Mouse (Mus musculus) lung, postnatal 0 days (tissue): Measurements from ENCODE around the gene St6galnac3. TPM values are rescaled to one million over a fixed set of nuclear protein-coding genes. Genes with fewer than 3 reads are reported as not detected.

ENCODE experiments used
- ATAC-seq: fragments of 200-750 bp; cut with Nextera tagmentation; 2 replicates; pipeline ENCODE4 v1.8.0; 2017; ENCODE audit warnings: moderate library complexity
- DNase-seq: peaks from one replicate; pipeline ENCODE4 v3.0.0-alpha.2; 2016; ENCODE audit warnings: low spot score
- H3K27ac ChIP-seq: fragments of 300-500 bp; sonication (generic); 2 replicates; pipeline ENCODE4 v1.5.1; 2014; ENCODE audit warnings: antibody characterized with exemption, mild to moderate bottlenecking, low read length, mixed read lengths
- H3K27me3 ChIP-seq: fragments of 300-500 bp; sonication (generic); replicated peaks from 2 replicates; pipeline ENCODE4 v1.6.1; 2014; ENCODE audit warnings: low read length, mixed read lengths; ENCODE audit not compliant: insufficient read depth
- H3K36me3 ChIP-seq: fragments of 300-500 bp; sonication (generic); 2 replicates; pipeline ENCODE4 v1.6.1; 2014; ENCODE audit warnings: low read length, mixed read lengths; ENCODE audit not compliant: insufficient read depth
- H3K4me1 ChIP-seq: fragments of 300-500 bp; sonication (generic); 2 replicates; pipeline ENCODE4 v1.6.1; 2014; ENCODE audit warnings: antibody characterized with exemption, low read depth, low read length, mixed read lengths; ENCODE audit not compliant: insufficient read depth
- H3K4me2 ChIP-seq: fragments of 300-500 bp; sonication (generic); replicated peaks from 2 replicates; pipeline ENCODE4 v1.6.1; 2014; ENCODE audit warnings: low read depth, mild to moderate bottlenecking, low read length, moderate library complexity, mixed read lengths
- H3K4me3 ChIP-seq: fragments of 300-500 bp; sonication (generic); 2 replicates; pipeline ENCODE4 v1.5.1; 2014; ENCODE audit warnings: low read depth, low read length
- H3K9ac ChIP-seq: fragments of 300-500 bp; sonication (generic); replicated peaks from 2 replicates; pipeline ENCODE4 v1.6.1; 2014; ENCODE audit warnings: low read depth, mild to moderate bottlenecking
- H3K9me3 ChIP-seq: fragments of 300-500 bp; sonication (generic); 2 replicates; pipeline ENCODE4 v1.6.1; 2016; ENCODE audit warnings: low read length, mixed read lengths
- CTCF ChIP-seq: IDR thresholded peaks from 2 replicates; pipeline ENCODE4 v1.5.1; 2016; ENCODE audit warnings: antibody characterized with exemption, mild to moderate bottlenecking
- EP300 ChIP-seq: IDR thresholded peaks from 2 replicates; pipeline ENCODE4 v1.6.1; 2016; ENCODE audit warnings: antibody characterized with exemption, mild to moderate bottlenecking, control low read depth
- WGBS: fragments of 180-500 bp; shearing (Covaris S2); extraction: QIAGEN DNeasy Blood & Tissue Kit; methylation state at CpG from one replicate; pipeline ENCODE4 v1.1.7; 2014; 5-methylcytosine and 5-hydroxymethylcytosine counted together
- polyA plus RNA-seq: library from polyadenylated mRNA; unstranded; fragments of >200 nt; fragmentation: Nextera tagmentation; extraction: Ambion mirVana; gene quantifications from 2 replicates; pipeline ENCODE4 v1.2.1, GENCODE M21; 2015

St6galnac3 gene
- polyA plus RNA-seq, 1 experiment from 2014 or later: 12.9 TPM

DNA sequence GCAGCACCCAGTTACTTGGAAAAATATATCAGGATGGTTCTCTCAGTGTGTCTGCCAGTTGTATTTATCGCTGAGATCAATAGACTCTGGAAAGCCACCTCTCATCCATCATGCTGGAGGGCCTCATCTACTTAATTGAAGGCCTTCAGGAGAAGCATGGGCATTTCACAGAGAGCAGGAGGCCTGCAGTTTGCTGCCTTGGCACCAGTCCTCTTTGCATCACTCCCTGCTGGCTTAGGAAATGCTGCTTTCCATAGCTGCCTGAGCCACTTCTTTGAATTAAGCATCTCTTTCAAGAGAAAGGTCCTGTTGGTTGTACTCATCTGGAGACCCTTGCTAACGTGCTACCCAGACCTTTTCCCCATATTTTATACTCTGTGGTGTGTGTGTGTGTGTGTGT, 536.8 kb downstream of the St6galnac3 start:
- Histone ChIP-seq H3K9me3 (no peaks in the 10 kb centered on the region), H3K36me3 (no peaks in the 10 kb centered on the region), H3K4me1 (no peaks in the 10 kb centered on the region), H3K9ac (no peak overlapping the region), H3K27me3 (no peaks in the 10 kb centered on the region), H3K27ac (no peak overlapping the region), H3K4me3 (no peak overlapping the region), H3K4me2 (no peak overlapping the region)
- DNase-seq (no peak), ATAC-seq (no peak)
- WGBS: 54% methylated on average over 2 of the region's 2 CpGs
- TF ChIP-seq EP300: no peak
- TF ChIP-seq CTCF: no peak

DNA sequence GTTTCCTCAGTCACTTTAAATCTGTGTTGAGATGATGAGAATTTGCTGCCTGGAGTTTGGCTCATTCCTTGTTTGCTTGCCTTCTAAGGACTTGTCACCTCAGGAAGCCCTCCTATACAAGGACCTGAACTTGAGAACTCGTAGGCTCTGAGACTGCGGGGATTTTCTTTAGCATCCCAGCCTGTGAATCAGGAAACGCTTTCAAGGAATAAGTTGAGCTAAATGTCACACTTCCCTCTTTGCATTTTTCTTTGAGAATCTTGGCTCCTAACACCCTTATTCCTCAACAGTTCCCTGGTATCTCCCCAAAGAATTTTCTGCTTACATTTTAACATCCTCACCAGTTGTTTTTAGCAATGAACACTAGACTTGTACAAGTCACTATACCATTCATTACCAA, 539.9 kb downstream of the St6galnac3 start:
- 47% methylated on average over 3 of the region's 3 CpGs for WGBS
- Histone ChIP-seq H3K36me3 (no peaks in the 10 kb centered on the region), H3K9me3 (no peaks in the 10 kb centered on the region), H3K27ac (no peak overlapping the region), H3K9ac (no peak overlapping the region), H3K27me3 (no peaks in the 10 kb centered on the region), H3K4me2 (no peak overlapping the region), H3K4me3 (no peak overlapping the region), H3K4me1 (no peaks in the 10 kb centered on the region)
- TF ChIP-seq EP300: no peak
- no peak for TF ChIP-seq CTCF
- DNase-seq (no peak), ATAC-seq (no peak)

DNA sequence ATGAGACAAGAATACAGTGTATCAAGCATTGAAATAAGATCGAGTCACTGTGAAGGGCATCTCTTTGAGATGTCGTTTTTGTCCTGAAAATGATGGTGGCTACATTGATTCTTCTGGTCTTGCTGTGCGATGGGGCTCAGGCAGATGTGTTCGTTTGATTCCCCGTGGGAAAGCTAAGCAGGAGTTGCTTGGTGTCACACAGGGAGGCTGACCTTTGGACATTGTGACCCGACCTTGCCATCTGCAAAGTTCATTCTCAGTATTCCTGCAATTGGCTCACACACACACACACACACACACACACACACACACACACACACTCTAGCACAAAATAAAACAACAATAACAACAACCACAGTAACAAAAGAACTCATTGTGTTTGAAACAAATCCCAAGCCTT, 543.7 kb downstream of the St6galnac3 start:
- Histone ChIP-seq H3K9me3 (no peaks in the 10 kb centered on the region), H3K27ac (no peak overlapping the region), H3K27me3 (no peaks in the 10 kb centered on the region), H3K4me3 (no peak overlapping the region), H3K4me1 (no peaks in the 10 kb centered on the region), H3K36me3 (no peaks in the 10 kb centered on the region), H3K4me2 (no peak overlapping the region), H3K9ac (no peak overlapping the region)
- ATAC-seq (no peak), DNase-seq (no peak)
- 61% methylated on average over 6 of the region's 6 CpGs for WGBS
- TF ChIP-seq EP300: no peak
- no peak for TF ChIP-seq CTCF

DNA sequence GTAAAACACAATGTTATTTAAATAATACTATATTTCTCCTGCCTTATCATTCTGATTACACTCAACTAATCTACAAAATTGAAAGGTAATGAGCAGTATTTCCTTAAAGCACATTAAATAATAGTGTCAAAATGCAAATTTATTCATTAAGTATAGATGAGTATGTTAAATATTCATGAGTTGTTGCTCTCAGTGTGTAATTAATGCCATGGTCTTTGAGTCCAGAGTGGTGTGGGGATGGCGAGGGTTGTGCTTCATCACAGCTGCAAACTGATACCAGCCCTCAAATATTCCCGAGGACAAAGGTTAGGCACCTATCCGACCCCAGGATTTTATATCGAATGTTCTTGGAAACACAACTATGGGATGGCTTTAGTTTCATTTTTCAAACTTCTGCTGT, 548.2 kb downstream of the St6galnac3 start:
- Histone ChIP-seq H3K9me3 (no peaks in the 10 kb centered on the region), H3K36me3 (no peaks in the 10 kb centered on the region), H3K27ac (no peak overlapping the region), H3K4me2 (no peak overlapping the region), H3K4me1 (no peaks in the 10 kb centered on the region), H3K9ac (no peak overlapping the region), H3K27me3 (no peaks in the 10 kb centered on the region), H3K4me3 (no peak overlapping the region)
- DNase-seq: no peak
- 89% methylated on average over 4 of the region's 4 CpGs for WGBS
- TF ChIP-seq EP300 (no peak), CTCF (no peak)
- ATAC-seq: no peak

DNA sequence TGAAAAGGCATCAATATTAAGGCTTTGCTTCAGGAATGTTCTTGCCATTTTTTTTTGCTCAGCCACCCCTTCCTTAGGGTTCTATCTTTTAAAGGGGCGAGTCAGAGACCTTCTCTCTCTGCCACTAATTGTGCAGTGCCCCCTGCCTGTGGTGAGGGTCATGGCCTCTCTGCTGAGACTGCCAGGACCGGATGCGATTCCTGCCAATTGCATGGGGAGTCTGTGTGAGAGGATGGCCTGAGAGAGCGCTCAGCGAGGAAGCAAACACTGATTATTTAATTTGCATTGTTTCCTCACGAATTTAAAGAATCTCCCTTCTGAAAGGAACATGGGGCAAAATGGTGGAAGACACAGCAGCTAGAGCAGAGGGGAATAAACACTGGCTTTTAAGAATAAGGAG, 548.6 kb downstream of the St6galnac3 start:
- H3K27ac ChIP-seq: no peak overlapping the region
- TF ChIP-seq EP300 (no peak), CTCF (peak; percentile 52)
- H3K9me3 ChIP-seq: no peaks in the 10 kb centered on the region
- H3K4me3 ChIP-seq: no peak overlapping the region
- WGBS: 37% methylated on average over 6 of the region's 6 CpGs
- no peaks in the 10 kb centered on the region for H3K36me3 ChIP-seq
- ATAC-seq: no peak
- no peak overlapping the region for H3K4me2 ChIP-seq
- no peaks in the 10 kb centered on the region for H3K27me3 ChIP-seq
- no peaks in the 10 kb centered on the region for H3K4me1 ChIP-seq
- H3K9ac ChIP-seq: no peak overlapping the region
- no peak for DNase-seq

DNA sequence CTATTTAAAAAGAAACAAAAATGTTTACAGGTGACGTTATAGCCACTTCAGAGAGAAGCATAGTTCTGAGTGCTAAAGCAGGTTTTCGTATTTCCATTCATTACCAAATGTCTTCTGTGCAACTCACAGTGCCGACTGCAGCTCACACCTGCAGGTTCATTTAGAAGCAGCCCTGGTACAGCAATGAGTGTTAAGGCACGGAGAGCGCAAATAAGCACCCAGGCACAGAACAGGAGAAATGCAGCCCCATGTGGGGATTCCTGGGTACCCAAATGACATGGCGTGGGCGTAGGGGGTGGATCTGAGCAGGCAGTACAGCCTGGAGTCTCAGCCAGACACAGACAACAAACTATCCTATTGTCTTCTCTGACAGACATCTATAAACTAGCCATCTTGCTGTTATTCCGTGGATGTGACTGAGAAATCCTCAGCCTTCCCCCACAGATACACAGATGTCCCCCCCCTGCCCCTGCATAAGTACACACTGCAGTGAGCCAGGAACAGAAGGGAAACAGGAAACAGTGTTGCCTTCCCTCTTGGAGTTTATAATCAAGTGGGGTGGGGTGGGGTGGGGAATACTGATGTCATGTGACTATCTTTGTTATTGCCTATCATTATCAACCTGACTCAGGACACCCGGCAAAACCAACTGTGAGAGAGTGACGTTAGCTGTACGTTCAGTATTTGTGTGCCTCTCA, 550.5 kb downstream of the St6galnac3 start:
- DNase-seq (peak; percentile 39), ATAC-seq (peak; percentile 92)
- no peaks in the 10 kb centered on the region for H3K9me3 ChIP-seq
- no peak overlapping the region for H3K4me3 ChIP-seq
- no peaks in the 10 kb centered on the region for H3K36me3 ChIP-seq
- 63% methylated on average over 11 of the region's 11 CpGs for WGBS
- no peak overlapping the region for H3K9ac ChIP-seq
- TF ChIP-seq EP300: peak; percentile 71
- no peak for TF ChIP-seq CTCF
- no peak overlapping the region for H3K4me2 ChIP-seq
- 0 out of 2 replicates have a peak overlapping the region, but pooled peaks have one; percentile 34 for H3K27ac ChIP-seq
- H3K4me1 ChIP-seq: no peaks in the 10 kb centered on the region
- no peaks in the 10 kb centered on the region for H3K27me3 ChIP-seq
